Mouse (Mus musculus): ENCODE results near the gene Fam102a.

- TF ChIP-seq CTCF (IDR thresholded peaks at IDR 0.05; ENCODE audit: borderline replicate concordance, extremely low read depth, insufficient read depth, insufficient read length) (no peak), POLR2A (IDR thresholded peaks at IDR 0.05; ENCODE audit: borderline replicate concordance, extremely low read depth, insufficient read depth, insufficient read length, poor library complexity, severe bottlenecking) (no peak)
These were observed 73.8 kb downstream of the Fam102a start for GRCm38 (mm10) chr2:32608778-32609435.
